Mouse (Mus musculus): ENCODE measurements around the gene Sltm. TPM values are rescaled to one million over a fixed set of nuclear protein-coding genes. Genes with fewer than 3 reads are reported as not detected.
"Not testable (repeated sequence)": the region's sequence is repeated elsewhere in the genome, so short reads cannot be mapped to it uniquely, and the experiment has no call there.

Gene Sltm
- polyA plus RNA-seq, 1 experiment from 2014 or later = 73.6 TPM

DNA sequence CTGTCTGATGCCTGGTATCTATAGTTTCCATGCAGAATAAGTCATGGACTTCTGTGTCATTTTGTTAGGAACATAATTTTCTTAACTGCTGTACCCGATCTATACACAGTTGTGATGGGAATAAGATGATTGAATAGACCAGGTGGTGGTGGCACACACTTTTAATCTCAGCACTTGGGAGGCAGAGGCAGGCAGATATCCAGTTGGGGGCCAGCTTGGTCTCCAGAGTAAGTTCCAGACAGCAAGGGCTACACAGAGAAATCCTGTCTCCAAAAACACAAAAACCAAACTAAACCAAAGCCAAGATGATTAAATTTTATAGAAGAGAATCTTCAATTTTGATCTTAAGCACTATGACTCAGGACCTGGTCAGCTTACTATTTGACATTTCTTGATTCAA lies 2.3 kb downstream of the Sltm start:
- no peak overlapping the region for H3K4me2 ChIP-seq (ENCODE audit: low read length)
- ATAC-seq = no peak
- 71% methylated on average over 1 of the region's 1 CpGs for WGBS

DNA sequence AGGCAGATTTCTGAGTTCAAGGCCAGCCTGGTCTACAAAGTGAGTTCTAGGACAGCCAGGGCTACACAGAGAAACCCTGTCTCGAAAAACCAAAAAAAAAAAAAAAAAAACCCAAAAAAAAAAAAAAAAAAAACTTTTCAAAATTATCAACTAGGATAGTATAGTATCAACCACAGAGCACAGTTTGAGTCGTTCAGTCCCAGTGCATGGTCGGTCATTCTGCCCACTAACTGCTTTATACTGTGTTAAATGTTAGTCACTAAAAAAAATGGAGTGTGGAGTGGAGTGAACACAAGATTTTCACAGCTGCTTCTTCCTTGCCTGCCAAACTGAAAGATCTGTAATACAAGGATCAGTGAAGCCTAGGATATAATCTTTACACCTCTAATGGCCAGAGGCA lies 4.0 kb downstream of the Sltm start:
- H3K9ac ChIP-seq (replicated peaks; ENCODE audit: low read depth, low read length); H3K36me3 ChIP-seq (ENCODE audit: control insufficient read depth, insufficient read depth); H3K4me2 ChIP-seq (ENCODE audit: low read length); H3K4me3 ChIP-seq (replicated peaks; ENCODE audit: low read length); ATAC-seq; H3K27me3 ChIP-seq (replicated peaks; ENCODE audit: control insufficient read depth, insufficient read depth, low read length); H3K9me3 ChIP-seq (ENCODE audit: control insufficient read depth, low read length); H3K27ac ChIP-seq (ENCODE audit: low read length): not testable (repeated sequence)
- 79% methylated on average over 3 of the region's 3 CpGs for WGBS
- peaks cover 11% of the 10 kb centered on the region for H3K4me1 ChIP-seq (replicated peaks; ENCODE audit: control insufficient read depth, insufficient read depth, low read length)

More for the DNA sequence above, 2.3 kb downstream of the Sltm start:
- Histone ChIP-seq H3K4me3 (replicated peaks; ENCODE audit: low read length) (no peak overlapping the region), H3K9me3 (ENCODE audit: control insufficient read depth, low read length) (no peaks in the 10 kb centered on the region), H3K36me3 (ENCODE audit: control insufficient read depth, insufficient read depth) (no peaks in the 10 kb centered on the region; the same call in 1 of the 2 replicates), H3K27me3 (replicated peaks; ENCODE audit: control insufficient read depth, insufficient read depth, low read length) (no peaks in the 10 kb centered on the region), H3K4me1 (replicated peaks; ENCODE audit: control insufficient read depth, insufficient read depth, low read length) (peaks cover 13% of the 10 kb centered on the region), H3K9ac (replicated peaks; ENCODE audit: low read depth, low read length) (no peak overlapping the region), H3K27ac (ENCODE audit: low read length) (no peak overlapping the region)

- Histone ChIP-seq H3K27me3 (replicated peaks; ENCODE audit: control insufficient read depth, insufficient read depth, low read length) (no peaks in the 10 kb centered on the region), H3K36me3 (ENCODE audit: control insufficient read depth, insufficient read depth) (peaks cover 6% of the 10 kb centered on the region), H3K4me3 (replicated peaks; ENCODE audit: low read length) (no peak overlapping the region), H3K9ac (replicated peaks; ENCODE audit: low read depth, low read length) (no peak overlapping the region), H3K9me3 (ENCODE audit: control insufficient read depth, low read length) (peaks cover 2% of the 10 kb centered on the region; the same call in 1 of the 2 replicates), H3K4me1 (replicated peaks; ENCODE audit: control insufficient read depth, insufficient read depth, low read length) (peaks cover 7% of the 10 kb centered on the region), H3K4me2 (ENCODE audit: low read length) (no peak overlapping the region), H3K27ac (ENCODE audit: low read length) (no peak overlapping the region)
- 66% methylated on average over 4 of the region's 4 CpGs for WGBS
- no peak for ATAC-seq
Measured at GRCm38 (mm10) chr9:70548304-70548703, 5.8 kb downstream of the Sltm start.

GRCm38 (mm10) chr9:70551524-70551923 lies 9.0 kb downstream of the Sltm start:
- Histone ChIP-seq H3K4me2 (ENCODE audit: low read length) (no peak overlapping the region), H3K27me3 (replicated peaks; ENCODE audit: control insufficient read depth, insufficient read depth, low read length) (no peaks in the 10 kb centered on the region), H3K36me3 (ENCODE audit: control insufficient read depth, insufficient read depth) (peaks cover 6% of the 10 kb centered on the region), H3K27ac (ENCODE audit: low read length) (no peak overlapping the region), H3K9me3 (ENCODE audit: control insufficient read depth, low read length) (peaks cover 2% of the 10 kb centered on the region; the same call in 1 of the 2 replicates), H3K9ac (replicated peaks; ENCODE audit: low read depth, low read length) (no peak overlapping the region), H3K4me3 (replicated peaks; ENCODE audit: low read length) (no peak overlapping the region), H3K4me1 (replicated peaks; ENCODE audit: control insufficient read depth, insufficient read depth, low read length) (no peaks in the 10 kb centered on the region)
- 95% methylated on average over 1 of the region's 1 CpGs for WGBS
- no peak for ATAC-seq

DNA sequence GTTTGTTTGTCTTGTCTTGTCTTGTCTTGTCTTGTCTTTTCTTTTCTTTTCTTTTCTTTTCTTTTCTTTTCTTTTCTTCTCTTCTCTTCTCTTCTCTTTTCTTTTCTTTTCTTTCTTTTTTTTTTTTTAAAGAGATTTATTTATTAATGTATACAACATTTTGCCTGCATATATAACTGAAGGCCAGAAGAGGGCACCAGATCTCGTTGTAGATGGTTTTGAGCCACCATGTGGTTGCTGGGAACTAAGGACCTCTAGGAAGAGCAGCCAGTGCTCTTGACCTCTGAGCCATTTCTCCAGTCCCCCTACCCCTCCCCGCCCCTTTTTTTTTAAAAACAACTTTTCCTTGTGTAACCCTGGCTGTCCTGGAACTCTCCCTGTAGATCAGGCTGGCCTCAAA lies 9.7 kb downstream of the Sltm start:
- not testable (repeated sequence) for H3K9me3 ChIP-seq (ENCODE audit: control insufficient read depth, low read length); H3K27ac ChIP-seq (ENCODE audit: low read length); H3K4me2 ChIP-seq (ENCODE audit: low read length); H3K36me3 ChIP-seq (ENCODE audit: control insufficient read depth, insufficient read depth); H3K4me1 ChIP-seq (replicated peaks; ENCODE audit: control insufficient read depth, insufficient read depth, low read length); H3K4me3 ChIP-seq (replicated peaks; ENCODE audit: low read length); H3K9ac ChIP-seq (replicated peaks; ENCODE audit: low read depth, low read length); ATAC-seq; H3K27me3 ChIP-seq (replicated peaks; ENCODE audit: control insufficient read depth, insufficient read depth, low read length)
- WGBS = 98% methylated on average over 2 of the region's 2 CpGs

DNA sequence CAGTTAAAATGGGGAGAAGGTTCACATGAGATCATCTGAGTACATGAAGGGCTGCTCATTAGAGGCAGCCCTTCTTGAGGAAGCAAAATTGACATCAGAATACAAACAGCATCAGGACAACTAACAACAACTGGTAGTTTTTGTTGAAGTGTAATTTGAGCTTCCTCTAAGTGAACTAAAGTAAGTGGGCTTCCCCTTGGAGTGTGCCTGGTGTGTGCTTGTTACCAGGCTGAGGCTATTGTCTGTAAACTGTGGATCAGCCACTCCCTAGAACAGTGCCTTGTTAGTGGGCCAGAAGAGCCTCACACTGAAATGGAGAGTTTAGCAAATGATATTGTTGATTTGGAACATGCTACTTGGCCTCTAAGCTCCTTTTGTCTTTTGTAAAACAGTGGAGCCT lies 12.9 kb downstream of the Sltm start:
- ATAC-seq = no peak
- Histone ChIP-seq H3K27ac (ENCODE audit: low read length) (no peak overlapping the region), H3K9ac (replicated peaks; ENCODE audit: low read depth, low read length) (no peak overlapping the region), H3K27me3 (replicated peaks; ENCODE audit: control insufficient read depth, insufficient read depth, low read length) (no peaks in the 10 kb centered on the region), H3K36me3 (ENCODE audit: control insufficient read depth, insufficient read depth) (peaks cover 6% of the 10 kb centered on the region), H3K4me3 (replicated peaks; ENCODE audit: low read length) (no peak overlapping the region), H3K4me1 (replicated peaks; ENCODE audit: control insufficient read depth, insufficient read depth, low read length) (no peaks in the 10 kb centered on the region), H3K9me3 (ENCODE audit: control insufficient read depth, low read length) (peaks cover 2% of the 10 kb centered on the region; the same call in 1 of the 2 replicates), H3K4me2 (ENCODE audit: low read length) (no peak overlapping the region)

DNA sequence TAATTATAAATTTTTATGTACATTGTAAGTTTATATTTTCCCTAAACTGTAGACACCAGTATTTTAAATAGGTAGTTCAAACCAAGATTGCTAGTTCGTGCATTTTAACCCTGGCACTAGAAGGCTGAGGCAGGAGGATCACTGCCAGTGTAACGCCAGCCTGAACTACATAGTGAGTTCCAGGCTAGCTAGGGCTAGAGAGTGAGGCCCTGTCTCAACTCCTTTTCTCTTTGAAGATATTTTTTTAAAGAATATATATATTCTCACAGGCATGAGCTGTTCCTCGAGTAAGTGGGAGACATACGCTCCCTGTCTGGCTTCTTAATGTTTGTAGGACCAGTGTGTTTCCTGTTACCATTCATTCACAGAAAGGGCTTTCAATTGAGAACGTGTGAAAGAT lies 14.2 kb downstream of the Sltm start:
- Histone ChIP-seq H3K27me3 (replicated peaks; ENCODE audit: control insufficient read depth, insufficient read depth, low read length) (no peaks in the 10 kb centered on the region), H3K27ac (ENCODE audit: low read length) (no peak overlapping the region), H3K9ac (replicated peaks; ENCODE audit: low read depth, low read length) (no peak overlapping the region), H3K4me1 (replicated peaks; ENCODE audit: control insufficient read depth, insufficient read depth, low read length) (no peaks in the 10 kb centered on the region), H3K36me3 (ENCODE audit: control insufficient read depth, insufficient read depth) (peaks cover 6% of the 10 kb centered on the region), H3K4me3 (replicated peaks; ENCODE audit: low read length) (no peak overlapping the region), H3K9me3 (ENCODE audit: control insufficient read depth, low read length) (peaks cover 2% of the 10 kb centered on the region; the same call in 1 of the 2 replicates), H3K4me2 (ENCODE audit: low read length) (no peak overlapping the region)
- 93% methylated on average over 5 of the region's 5 CpGs for WGBS
- no peak for ATAC-seq

- 94% methylated on average over 3 of the region's 3 CpGs for WGBS
- Histone ChIP-seq H3K4me3 (replicated peaks; ENCODE audit: low read length) (no peak overlapping the region), H3K36me3 (ENCODE audit: control insufficient read depth, insufficient read depth) (no peaks in the 10 kb centered on the region), H3K9ac (replicated peaks; ENCODE audit: low read depth, low read length) (no peak overlapping the region), H3K27me3 (replicated peaks; ENCODE audit: control insufficient read depth, insufficient read depth, low read length) (no peaks in the 10 kb centered on the region), H3K4me2 (ENCODE audit: low read length) (no peak overlapping the region), H3K27ac (ENCODE audit: low read length) (no peak overlapping the region), H3K9me3 (ENCODE audit: control insufficient read depth, low read length) (no peaks in the 10 kb centered on the region), H3K4me1 (replicated peaks; ENCODE audit: control insufficient read depth, insufficient read depth, low read length) (no peaks in the 10 kb centered on the region)
- ATAC-seq = no peak
Measured at GRCm38 (mm10) chr9:70562825-70563224, 20.3 kb downstream of the Sltm start.

- Histone ChIP-seq H3K27me3 (replicated peaks; ENCODE audit: control insufficient read depth, insufficient read depth, low read length) (no peaks in the 10 kb centered on the region), H3K9ac (replicated peaks; ENCODE audit: low read depth, low read length) (no peak overlapping the region), H3K4me3 (replicated peaks; ENCODE audit: low read length) (no peak overlapping the region), H3K27ac (ENCODE audit: low read length) (no peak overlapping the region), H3K36me3 (ENCODE audit: control insufficient read depth, insufficient read depth) (peaks cover 5% of the 10 kb centered on the region; the same call in 1 of the 2 replicates), H3K9me3 (ENCODE audit: control insufficient read depth, low read length) (no peaks in the 10 kb centered on the region), H3K4me1 (replicated peaks; ENCODE audit: control insufficient read depth, insufficient read depth, low read length) (no peaks in the 10 kb centered on the region), H3K4me2 (ENCODE audit: low read length) (no peak overlapping the region)
- ATAC-seq = no peak
- 87% methylated on average over 5 of the region's 5 CpGs for WGBS
Measured at GRCm38 (mm10) chr9:70567651-70568050, 25.1 kb downstream of the Sltm start.

GRCm38 (mm10) chr9:70570351-70570750 lies 27.8 kb downstream of the Sltm start:
- Histone ChIP-seq H3K27ac (ENCODE audit: low read length) (no peak overlapping the region), H3K4me1 (replicated peaks; ENCODE audit: control insufficient read depth, insufficient read depth, low read length) (no peaks in the 10 kb centered on the region), H3K4me2 (ENCODE audit: low read length) (no peak overlapping the region), H3K36me3 (ENCODE audit: control insufficient read depth, insufficient read depth) (peaks cover 16% of the 10 kb centered on the region), H3K4me3 (replicated peaks; ENCODE audit: low read length) (no peak overlapping the region), H3K9ac (replicated peaks; ENCODE audit: low read depth, low read length) (no peak overlapping the region), H3K27me3 (replicated peaks; ENCODE audit: control insufficient read depth, insufficient read depth, low read length) (no peaks in the 10 kb centered on the region), H3K9me3 (ENCODE audit: control insufficient read depth, low read length) (no peaks in the 10 kb centered on the region)
- ATAC-seq = no peak
- WGBS = 95% methylated on average over 8 of the region's 8 CpGs

Data from forebrain, embryonic 16.5 days (tissue).